Mouse (Mus musculus): ENCODE data around the gene Spocd1. TPM values are rescaled to one million over a fixed set of nuclear protein-coding genes. Genes with fewer than 3 reads are reported as not detected.

Spocd1 gene
- total RNA-seq, 1 experiment: 0.13 TPM

- H3K36me3 ChIP-seq (ENCODE audit: control insufficient read depth, insufficient read depth, low read length, poor library complexity, severe bottlenecking): no peaks in the 10 kb centered on the region
- peaks cover 6 to 7% of the 10 kb centered on the region in 2 experiments; a peak in 3 of 4 replicates for H3K4me1 ChIP-seq (ENCODE audit: control insufficient read depth in 2 of 2, insufficient read depth in 2 of 2, low read length in 2 of 2, poor library complexity in 1 of 2)
- H3K27ac ChIP-seq (ENCODE audit: insufficient read depth, low read depth, low read length, poor library complexity, severe bottlenecking): no peak overlapping the region
- in situ Hi-C loops (cut with MboI; ENCODE audit: low sequenced_read_pairs in 2 of 2, unreplicated experiment in 2 of 2): no loop called here
- no peak overlapping the region for H3K9ac ChIP-seq (ENCODE audit: insufficient read depth, low read depth, low read length, poor library complexity, severe bottlenecking)
- H3K4me3 ChIP-seq (ENCODE audit: insufficient read depth in 1 of 2, low read depth in 1 of 2, low read length in 2 of 2, poor library complexity in 1 of 2, severe bottlenecking in 1 of 2): no peak overlapping the region
- H3K9me3 ChIP-seq (ENCODE audit: control insufficient read depth, insufficient read depth, low read depth, low read length): no peaks in the 10 kb centered on the region
- DNase-seq (ENCODE audit: low read depth, low spot score): no peak
- TF ChIP-seq CHD2 (IDR thresholded peaks at IDR 0.05; ENCODE audit: low read depth, low read length) (no peak), HCFC1 (IDR thresholded peaks at IDR 0.05; ENCODE audit: borderline replicate concordance, insufficient read depth, low read length) (no peak), ZNF384 (IDR thresholded peaks at IDR 0.05; ENCODE audit: low read depth, low read length) (no peak), ZC3H11A (IDR thresholded peaks at IDR 0.05; ENCODE audit: borderline replicate concordance, low read depth, low read length) (no peak), MAFK (IDR thresholded peaks at IDR 0.05; ENCODE audit: insufficient read depth, low read depth, low read length) (no peak)
Measured at GRCm38 (mm10) chr4:129918901-129919300, 10.1 kb upstream of the Spocd1 start.

DNA sequence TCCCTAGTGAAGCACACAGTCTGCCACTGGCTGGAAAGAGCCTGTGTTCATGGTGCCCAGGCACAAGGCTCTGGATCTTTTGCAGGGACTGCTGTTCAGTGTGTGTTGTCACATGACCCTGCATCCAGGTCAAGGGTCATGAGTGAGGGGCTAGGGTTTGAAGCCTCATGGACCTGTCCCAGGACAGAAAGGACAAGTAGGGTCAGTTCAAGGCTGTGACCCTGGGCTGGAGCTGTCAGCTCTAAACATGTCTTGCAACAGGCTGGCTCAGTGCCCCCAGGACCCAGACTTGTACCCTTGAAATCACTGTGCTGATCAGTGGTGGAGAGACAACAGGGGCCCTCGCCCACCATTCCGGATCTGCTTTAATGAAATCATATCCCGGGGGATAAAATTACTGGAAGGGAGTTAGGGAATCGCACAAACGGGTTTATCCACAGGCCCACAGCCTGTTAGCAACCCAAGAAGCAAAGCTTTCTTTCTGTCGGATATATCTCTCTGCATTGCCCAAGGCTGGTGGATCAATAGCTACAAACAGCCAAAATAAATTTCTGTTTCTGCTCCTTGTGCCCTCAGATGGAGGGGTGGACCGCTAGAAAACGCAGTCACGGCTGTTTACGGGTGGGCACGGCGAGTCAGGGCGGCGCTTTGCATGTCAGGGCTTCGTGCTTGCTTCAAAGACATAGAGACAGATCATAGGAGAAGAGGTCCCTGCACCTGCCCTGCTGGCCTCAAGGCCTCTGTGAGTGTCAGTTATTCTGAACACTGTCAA lies 8.3 kb upstream of the Spocd1 start:
- DNase-seq (ENCODE audit: low read depth, low spot score): no peak
- peaks cover 2 to 5% of the 10 kb centered on the region in 2 experiments; a peak in 2 of 4 replicates for H3K4me1 ChIP-seq (ENCODE audit: control insufficient read depth in 2 of 2, insufficient read depth in 2 of 2, low read length in 2 of 2, poor library complexity in 1 of 2)
- H3K36me3 ChIP-seq (ENCODE audit: control insufficient read depth, insufficient read depth, low read length, poor library complexity, severe bottlenecking): no peaks in the 10 kb centered on the region
- H3K4me3 ChIP-seq (ENCODE audit: insufficient read depth in 1 of 2, low read depth in 1 of 2, low read length in 2 of 2, poor library complexity in 1 of 2, severe bottlenecking in 1 of 2): no peak overlapping the region
- H3K9me3 ChIP-seq (ENCODE audit: control insufficient read depth, insufficient read depth, low read depth, low read length): no peaks in the 10 kb centered on the region
- no peak overlapping the region; the same call in 1 of the 2 replicates for H3K27ac ChIP-seq (ENCODE audit: insufficient read depth, low read depth, low read length, poor library complexity, severe bottlenecking)
- TF ChIP-seq CHD2 (IDR thresholded peaks at IDR 0.05; ENCODE audit: low read depth, low read length): no peak
- no peak for TF ChIP-seq HCFC1 (IDR thresholded peaks at IDR 0.05; ENCODE audit: borderline replicate concordance, insufficient read depth, low read length)
- TF ChIP-seq MAFK (IDR thresholded peaks at IDR 0.05; ENCODE audit: insufficient read depth, low read depth, low read length): no peak
- no peak for TF ChIP-seq ZNF384 (IDR thresholded peaks at IDR 0.05; ENCODE audit: low read depth, low read length)
- no peak for TF ChIP-seq ZC3H11A (IDR thresholded peaks at IDR 0.05; ENCODE audit: borderline replicate concordance, low read depth, low read length)
- in situ Hi-C loops (cut with MboI; ENCODE audit: low sequenced_read_pairs in 2 of 2, unreplicated experiment in 2 of 2): no loop called here
- no peak overlapping the region for H3K9ac ChIP-seq (ENCODE audit: insufficient read depth, low read depth, low read length, poor library complexity, severe bottlenecking)

DNA sequence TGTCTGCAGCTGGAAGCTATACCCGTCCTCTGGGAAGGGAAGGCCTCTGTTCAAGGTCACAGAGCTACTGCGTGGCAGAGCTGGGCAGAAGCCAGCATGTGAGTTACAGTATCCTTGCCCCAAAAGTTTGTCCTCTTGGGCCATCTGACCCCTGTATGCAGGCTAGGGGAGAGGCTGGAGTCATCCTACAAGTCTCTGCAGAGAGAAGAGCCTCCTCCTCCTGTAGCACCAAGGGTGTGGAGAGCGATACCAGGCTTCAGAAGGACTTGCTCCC lies 7.8 kb upstream of the Spocd1 start:
- in situ Hi-C loops (cut with MboI; ENCODE audit: low sequenced_read_pairs in 2 of 2, unreplicated experiment in 2 of 2): no loop called here
- DNase-seq (ENCODE audit: low read depth, low spot score): no peak
- H3K9me3 ChIP-seq (ENCODE audit: control insufficient read depth, insufficient read depth, low read depth, low read length): no peaks in the 10 kb centered on the region
- peaks cover under 1% of the 10 kb centered on the region in 2 experiments; a peak in 2 of 4 replicates for H3K4me1 ChIP-seq (ENCODE audit: control insufficient read depth in 2 of 2, insufficient read depth in 2 of 2, low read length in 2 of 2, poor library complexity in 1 of 2)
- H3K9ac ChIP-seq (ENCODE audit: insufficient read depth, low read depth, low read length, poor library complexity, severe bottlenecking): no peak overlapping the region
- H3K27ac ChIP-seq (ENCODE audit: insufficient read depth, low read depth, low read length, poor library complexity, severe bottlenecking): no peak overlapping the region
- no peak for TF ChIP-seq ZNF384 (IDR thresholded peaks at IDR 0.05; ENCODE audit: low read depth, low read length)
- TF ChIP-seq MAFK (IDR thresholded peaks at IDR 0.05; ENCODE audit: insufficient read depth, low read depth, low read length): no peak
- no peak for TF ChIP-seq CHD2 (IDR thresholded peaks at IDR 0.05; ENCODE audit: low read depth, low read length)
- no peak for TF ChIP-seq ZC3H11A (IDR thresholded peaks at IDR 0.05; ENCODE audit: borderline replicate concordance, low read depth, low read length)
- no peak for TF ChIP-seq HCFC1 (IDR thresholded peaks at IDR 0.05; ENCODE audit: borderline replicate concordance, insufficient read depth, low read length)
- H3K36me3 ChIP-seq (ENCODE audit: control insufficient read depth, insufficient read depth, low read length, poor library complexity, severe bottlenecking): no peaks in the 10 kb centered on the region
- no peak overlapping the region for H3K4me3 ChIP-seq (ENCODE audit: insufficient read depth in 1 of 2, low read depth in 1 of 2, low read length in 2 of 2, poor library complexity in 1 of 2, severe bottlenecking in 1 of 2)

DNA sequence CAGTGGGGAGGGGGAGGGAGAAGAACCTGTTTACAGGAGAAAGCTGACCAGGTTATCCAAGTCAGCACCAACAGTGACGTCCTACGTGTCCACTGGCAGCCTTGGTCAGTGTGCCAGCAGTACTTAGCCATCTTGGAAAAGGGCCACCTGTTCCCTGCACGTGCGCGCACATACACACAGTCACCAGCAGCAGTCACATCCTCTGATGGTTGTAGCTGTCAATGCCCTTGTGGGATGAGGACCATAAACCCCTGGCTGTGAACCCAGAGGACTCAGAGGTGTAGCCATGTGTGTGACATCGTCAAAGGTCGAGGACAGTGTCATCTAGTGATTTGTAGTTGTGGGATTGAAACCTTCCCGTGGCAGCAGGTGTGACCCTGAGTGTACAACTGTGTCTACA lies 4.9 kb upstream of the Spocd1 start:
- DNase-seq (ENCODE audit: low read depth, low spot score): no peak
- in situ Hi-C loops (cut with MboI; ENCODE audit: low sequenced_read_pairs in 2 of 2, unreplicated experiment in 2 of 2): no loop called here
- TF ChIP-seq HCFC1 (IDR thresholded peaks at IDR 0.05; ENCODE audit: borderline replicate concordance, insufficient read depth, low read length) (no peak), ZNF384 (IDR thresholded peaks at IDR 0.05; ENCODE audit: low read depth, low read length) (no peak), ZC3H11A (IDR thresholded peaks at IDR 0.05; ENCODE audit: borderline replicate concordance, low read depth, low read length) (no peak), CHD2 (IDR thresholded peaks at IDR 0.05; ENCODE audit: low read depth, low read length) (no peak), MAFK (IDR thresholded peaks at IDR 0.05; ENCODE audit: insufficient read depth, low read depth, low read length) (no peak)
- Histone ChIP-seq H3K27ac (ENCODE audit: insufficient read depth, low read depth, low read length, poor library complexity, severe bottlenecking) (no peak overlapping the region), H3K4me3 (ENCODE audit: insufficient read depth in 1 of 2, low read depth in 1 of 2, low read length in 2 of 2, poor library complexity in 1 of 2, severe bottlenecking in 1 of 2) (no peak overlapping the region), H3K9ac (ENCODE audit: insufficient read depth, low read depth, low read length, poor library complexity, severe bottlenecking) (no peak overlapping the region), H3K4me1 (ENCODE audit: control insufficient read depth in 2 of 2, insufficient read depth in 2 of 2, low read length in 2 of 2, poor library complexity in 1 of 2) (no peaks in the 10 kb centered on the region), H3K9me3 (ENCODE audit: control insufficient read depth, insufficient read depth, low read depth, low read length) (no peaks in the 10 kb centered on the region), H3K36me3 (ENCODE audit: control insufficient read depth, insufficient read depth, low read length, poor library complexity, severe bottlenecking) (no peaks in the 10 kb centered on the region)
